Mouse (Mus musculus) macrophage (primary cell): ENCODE measurements at regions not wholly inside any gene's neighbourhood (a gene's known extent, or its start where the extent isn't known, plus 50 kb on each side); places are given as distances from the start of the nearest gene placed in this dataset.

ENCODE experiments used
- H3K27ac ChIP-seq: fragments of 350-480 bp; formaldehyde crosslinking; 2 replicates; pipeline ENCODE4 v1.9.0; 2021
- H3K36me3 ChIP-seq: fragments of 350-480 bp; formaldehyde crosslinking; 2 replicates; pipeline ENCODE4 v1.9.0; 2021; ENCODE audit errors: inconsistent target
- H3K4me3 ChIP-seq: fragments of 350-480 bp; formaldehyde crosslinking; 2 replicates; pipeline ENCODE4 v1.9.0; 2021; ENCODE audit errors: inconsistent target
- H3K79me2 ChIP-seq: fragments of 350-480 bp; formaldehyde crosslinking; 2 replicates; pipeline ENCODE4 v1.9.0; 2021; ENCODE audit errors: inconsistent target
- WGBS: methylation state at CpG from one replicate; pipeline ENCODE4 v1.1.7; 2026; ENCODE audit warnings: inconsistent platforms; ENCODE audit not compliant: missing documents; 5-methylcytosine and 5-hydroxymethylcytosine counted together

GRCm38 (mm10) chr12:70685432-70685831 is 139.9 kb upstream of the Frmd6 start:
- WGBS: 97% methylated on average over 9 of the region's 10 CpGs
- H3K4me3 ChIP-seq: no peak overlapping the region
- no peaks in the 10 kb centered on the region for H3K36me3 ChIP-seq
- H3K27ac ChIP-seq: no peak overlapping the region
- H3K79me2 ChIP-seq: no peaks in the 10 kb centered on the region

GRCm38 (mm10) chr12:70686337-70686736 is 139.0 kb upstream of the Frmd6 start:
- H3K27ac ChIP-seq: no peak overlapping the region
- 92% methylated on average over 10 of the region's 10 CpGs for WGBS
- no peak overlapping the region for H3K4me3 ChIP-seq
- no peaks in the 10 kb centered on the region for H3K79me2 ChIP-seq
- no peaks in the 10 kb centered on the region for H3K36me3 ChIP-seq

GRCm38 (mm10) chr12:70686971-70687370 is 138.3 kb upstream of the Frmd6 start:
- Histone ChIP-seq H3K4me3 (no peak overlapping the region), H3K36me3 (no peaks in the 10 kb centered on the region), H3K79me2 (no peaks in the 10 kb centered on the region), H3K27ac (no peak overlapping the region)
- 90% methylated on average over 12 of the region's 12 CpGs for whole genome bisulfite sequencing

- 26% methylated on average over 5 of the region's 5 CpGs for WGBS
- Histone ChIP-seq H3K27ac (peak overlapping the region; percentile 84), H3K4me3 (no peak overlapping the region), H3K36me3 (no peaks in the 10 kb centered on the region), H3K79me2 (no peaks in the 10 kb centered on the region)
Observed at GRCm38 (mm10) chr12:70695162-70695561, 130.2 kb upstream of the Frmd6 start.

- Histone ChIP-seq H3K4me3 (no peak overlapping the region), H3K36me3 (no peaks in the 10 kb centered on the region), H3K79me2 (no peaks in the 10 kb centered on the region), H3K27ac (peak overlapping the region; percentile 84)
- 83% methylated on average over 6 of the region's 6 CpGs for WGBS
Observed at GRCm38 (mm10) chr12:70696256-70696655, 129.1 kb upstream of the Frmd6 start.

- no peak overlapping the region for H3K4me3 ChIP-seq
- H3K27ac ChIP-seq: peak overlapping the region; percentile 93
- H3K36me3 ChIP-seq: no peaks in the 10 kb centered on the region
- no peaks in the 10 kb centered on the region for H3K79me2 ChIP-seq
- 7% methylated on average over 6 of the region's 6 CpGs for WGBS
Observed at GRCm38 (mm10) chr12:70698466-70698865, 126.8 kb upstream of the Frmd6 start.

GRCm38 (mm10) chr12:70702473-70702872 is 122.8 kb upstream of the Frmd6 start:
- 57% methylated on average over 5 of the region's 5 CpGs for WGBS
- Histone ChIP-seq H3K4me3 (no peak overlapping the region), H3K79me2 (no peaks in the 10 kb centered on the region), H3K27ac (no peak overlapping the region), H3K36me3 (no peaks in the 10 kb centered on the region)

- Histone ChIP-seq H3K79me2 (no peaks in the 10 kb centered on the region), H3K36me3 (no peaks in the 10 kb centered on the region), H3K4me3 (no peak overlapping the region), H3K27ac (no peak overlapping the region)
- WGBS: 76% methylated on average over 11 of the region's 11 CpGs
Observed at GRCm38 (mm10) chr12:70706806-70707628, 118.3 kb upstream of the Frmd6 start.

- no peak overlapping the region for H3K27ac ChIP-seq
- H3K79me2 ChIP-seq: no peaks in the 10 kb centered on the region
- H3K36me3 ChIP-seq: no peaks in the 10 kb centered on the region
- H3K4me3 ChIP-seq: no peak overlapping the region
- 49% methylated on average over 6 of the region's 6 CpGs for WGBS
Observed at GRCm38 (mm10) chr12:70707629-70708289, 117.6 kb upstream of the Frmd6 start.

GRCm38 (mm10) chr12:70708290-70708668 is 117.0 kb upstream of the Frmd6 start:
- WGBS: 87% methylated on average over 5 of the region's 5 CpGs
- no peak overlapping the region for H3K27ac ChIP-seq

GRCm38 (mm10) chr12:70710311-70710710 is 115.0 kb upstream of the Frmd6 start:
- H3K4me3 ChIP-seq: no peak overlapping the region
- WGBS: 94% methylated on average over 7 of the region's 7 CpGs

More at GRCm38 (mm10) chr12:70708290-70708668, 117.0 kb upstream of the Frmd6 start:
- Histone ChIP-seq H3K4me3 (no peak overlapping the region), H3K79me2 (no peaks in the 10 kb centered on the region), H3K36me3 (no peaks in the 10 kb centered on the region)

GRCm38 (mm10) chr12:70711030-70711429 is 114.3 kb upstream of the Frmd6 start:
- 70% methylated on average over 5 of the region's 5 CpGs for WGBS
- no peaks in the 10 kb centered on the region for H3K79me2 ChIP-seq
- H3K36me3 ChIP-seq: no peaks in the 10 kb centered on the region
- H3K27ac ChIP-seq: no peak overlapping the region
- no peak overlapping the region for H3K4me3 ChIP-seq

More at GRCm38 (mm10) chr12:70710311-70710710, 115.0 kb upstream of the Frmd6 start:
- no peaks in the 10 kb centered on the region for H3K79me2 ChIP-seq
- no peak overlapping the region for H3K27ac ChIP-seq
- no peaks in the 10 kb centered on the region for H3K36me3 ChIP-seq

- WGBS: 89% methylated on average over 5 of the region's 5 CpGs
- Histone ChIP-seq H3K27ac (peak overlapping the region; percentile 85), H3K36me3 (no peaks in the 10 kb centered on the region), H3K4me3 (no peak overlapping the region), H3K79me2 (no peaks in the 10 kb centered on the region)
Observed at GRCm38 (mm10) chr12:70712322-70713024, 112.8 kb upstream of the Frmd6 start.

GRCm38 (mm10) chr12:70713499-70714280 is 111.6 kb upstream of the Frmd6 start:
- H3K27ac ChIP-seq: peak overlapping the region; percentile 85
- no peaks in the 10 kb centered on the region for H3K79me2 ChIP-seq
- WGBS: 17% methylated on average over 18 of the region's 18 CpGs
- H3K4me3 ChIP-seq: peak overlapping the region; percentile 22
- no peaks in the 10 kb centered on the region for H3K36me3 ChIP-seq
